Mouse (Mus musculus): ENCODE results near the gene D330020A13Rik.

GRCm38 (mm10) chr6:120255144-120255543 lies 39.0 kb upstream of the D330020A13Rik start:
- no peak for TF ChIP-seq EP300 (IDR thresholded peaks at IDR 0.05)
- no peak for TF ChIP-seq CTCF (IDR thresholded peaks at IDR 0.05)

All from lung, postnatal 0 days (tissue).